Mouse (Mus musculus) forebrain, embryonic 15.5 days (tissue): ENCODE data around the gene Plcb1. TPM values are rescaled to one million over a fixed set of nuclear protein-coding genes. Genes with fewer than 3 reads are reported as not detected.

ENCODE experiments used
- ATAC-seq: fragments of 200-750 bp; cut with Nextera tagmentation; replicated peaks from 2 replicates; pipeline ENCODE4 v1.8.0; 2017; ENCODE audit warnings: mild to moderate bottlenecking, moderate TSS enrichment, moderate library complexity
- H3K27ac ChIP-seq: fragments of 300-500 bp; sonication (generic); replicated peaks from 2 replicates; pipeline ENCODE4 v1.5.1; 2015; ENCODE audit warnings: mild to moderate bottlenecking, inconsistent platforms
- H3K27me3 ChIP-seq: fragments of 300-500 bp; sonication (generic); 2 replicates; pipeline ENCODE4 v1.6.1; 2015; ENCODE audit warnings: inconsistent platforms
- H3K36me3 ChIP-seq: fragments of 300-500 bp; sonication (generic); 2 replicates; pipeline ENCODE4 v1.6.1; 2015; ENCODE audit warnings: mild to moderate bottlenecking, inconsistent platforms
- H3K4me1 ChIP-seq: fragments of 300-500 bp; sonication (generic); 2 replicates; pipeline ENCODE4 v1.6.1; 2015; ENCODE audit warnings: inconsistent platforms
- H3K4me2 ChIP-seq: fragments of 300-500 bp; sonication (generic); replicated peaks from 2 replicates; pipeline ENCODE4 v1.6.1; 2015; ENCODE audit warnings: mild to moderate bottlenecking, inconsistent platforms
- H3K4me3 ChIP-seq: fragments of 300-500 bp; sonication (generic); 2 replicates; pipeline ENCODE4 v1.5.1; 2015; ENCODE audit warnings: mild to moderate bottlenecking, inconsistent platforms
- H3K9ac ChIP-seq: fragments of 300-500 bp; sonication (generic); replicated peaks from 2 replicates; pipeline ENCODE4 v1.6.1; 2015; ENCODE audit warnings: mild to moderate bottlenecking, inconsistent platforms
- H3K9me3 ChIP-seq: fragments of 300-500 bp; sonication (generic); 2 replicates; pipeline ENCODE4 v1.6.1; 2016; ENCODE audit warnings: inconsistent platforms
- WGBS: fragments of 180-500 bp; shearing (Covaris S2); methylation state at CpG from one replicate; pipeline ENCODE4 v1.1.7; 2015; ENCODE audit warnings: mixed read lengths; 5-methylcytosine and 5-hydroxymethylcytosine counted together
- polyA plus RNA-seq: library from polyadenylated mRNA; unstranded; fragments of >200 nt; fragmentation: Nextera tagmentation; extraction: Ambion mirVana; gene quantifications from 2 replicates; pipeline ENCODE4 v1.2.1, GENCODE M21; 2015

Plcb1 gene
- polyA plus RNA-seq, 1 experiment from 2014 or later = 45.8 TPM

- peak overlapping the region; percentile 34 for H3K27ac ChIP-seq
- H3K36me3 ChIP-seq = no peaks in the 10 kb centered on the region
- H3K4me2 ChIP-seq = no peak overlapping the region
- H3K4me3 ChIP-seq = no peak overlapping the region
- H3K9me3 ChIP-seq = no peaks in the 10 kb centered on the region
- no peaks in the 10 kb centered on the region for H3K27me3 ChIP-seq
- H3K4me1 ChIP-seq = peaks cover 5% of the 10 kb centered on the region
- 51% methylated on average over 6 of the region's 6 CpGs for WGBS
- no peak overlapping the region for H3K9ac ChIP-seq
- no peak for ATAC-seq
Measured at GRCm38 (mm10) chr2:135049283-135049682, 263.4 kb downstream of the Plcb1 start.

GRCm38 (mm10) chr2:135051540-135052288 lies 265.8 kb downstream of the Plcb1 start:
- H3K4me2 ChIP-seq = no peak overlapping the region
- H3K4me1 ChIP-seq = peaks cover 5% of the 10 kb centered on the region
- no peak for ATAC-seq
- H3K27ac ChIP-seq = no peak overlapping the region
- H3K9ac ChIP-seq = no peak overlapping the region
- WGBS = 88% methylated on average over 4 of the region's 4 CpGs
- no peaks in the 10 kb centered on the region for H3K27me3 ChIP-seq
- no peak overlapping the region for H3K4me3 ChIP-seq
- no peaks in the 10 kb centered on the region for H3K9me3 ChIP-seq
- H3K36me3 ChIP-seq = no peaks in the 10 kb centered on the region

DNA sequence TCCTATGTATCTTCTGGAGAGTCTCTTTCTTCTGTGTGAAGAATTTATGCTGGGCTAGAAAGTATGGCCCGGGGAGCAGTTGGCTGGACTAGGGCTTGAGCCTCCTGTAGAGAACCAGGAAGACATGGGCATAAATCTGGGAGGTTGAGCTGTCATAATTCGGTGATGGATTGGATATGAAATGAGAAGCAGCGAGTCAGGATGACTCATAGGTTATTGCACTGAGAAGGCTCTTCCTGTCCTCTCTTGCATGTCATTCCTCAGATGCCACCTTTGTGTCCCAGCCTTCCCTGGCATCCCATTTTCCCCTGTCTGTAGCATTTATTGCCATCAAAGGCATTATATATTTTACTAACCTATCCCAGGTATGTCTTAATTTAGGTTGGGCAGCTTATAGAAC lies 267.5 kb downstream of the Plcb1 start:
- no peak overlapping the region for H3K4me3 ChIP-seq
- no peaks in the 10 kb centered on the region for H3K27me3 ChIP-seq
- H3K9ac ChIP-seq = no peak overlapping the region
- peaks cover 5% of the 10 kb centered on the region for H3K4me1 ChIP-seq
- no peaks in the 10 kb centered on the region for H3K36me3 ChIP-seq
- ATAC-seq = no peak
- no peak overlapping the region for H3K27ac ChIP-seq
- 95% methylated on average over 3 of the region's 3 CpGs for WGBS
- no peak overlapping the region for H3K4me2 ChIP-seq
- no peaks in the 10 kb centered on the region for H3K9me3 ChIP-seq

- no peak overlapping the region for H3K9ac ChIP-seq
- H3K27me3 ChIP-seq = no peaks in the 10 kb centered on the region
- no peaks in the 10 kb centered on the region for H3K36me3 ChIP-seq
- no peak overlapping the region for H3K27ac ChIP-seq
- H3K4me2 ChIP-seq = no peak overlapping the region
- no peak overlapping the region for H3K4me3 ChIP-seq
- ATAC-seq = no peak
- no peaks in the 10 kb centered on the region; the same call in 1 of the 2 replicates for H3K4me1 ChIP-seq
- H3K9me3 ChIP-seq = no peaks in the 10 kb centered on the region
Measured at GRCm38 (mm10) chr2:135067419-135067818, 281.6 kb downstream of the Plcb1 start.

- no peak overlapping the region for H3K27ac ChIP-seq
- 30% methylated on average over 4 of the region's 4 CpGs for WGBS
Measured at GRCm38 (mm10) chr2:135071349-135071748, 285.5 kb downstream of the Plcb1 start.

GRCm38 (mm10) chr2:135072503-135072902 lies 286.6 kb downstream of the Plcb1 start:
- H3K4me1 ChIP-seq = no peaks in the 10 kb centered on the region; the same call in 1 of the 2 replicates
- H3K27me3 ChIP-seq = no peaks in the 10 kb centered on the region
- no peak overlapping the region for H3K4me2 ChIP-seq
- WGBS = 87% methylated on average over 5 of the region's 5 CpGs
- no peak overlapping the region for H3K4me3 ChIP-seq
- ATAC-seq = no peak
- H3K27ac ChIP-seq = no peak overlapping the region
- H3K36me3 ChIP-seq = no peaks in the 10 kb centered on the region
- H3K9me3 ChIP-seq = no peaks in the 10 kb centered on the region
- no peak overlapping the region for H3K9ac ChIP-seq

More at GRCm38 (mm10) chr2:135071349-135071748, 285.5 kb downstream of the Plcb1 start:
- Histone ChIP-seq H3K9me3 (no peaks in the 10 kb centered on the region), H3K9ac (no peak overlapping the region), H3K27me3 (no peaks in the 10 kb centered on the region), H3K36me3 (no peaks in the 10 kb centered on the region), H3K4me2 (no peak overlapping the region), H3K4me3 (no peak overlapping the region), H3K4me1 (no peaks in the 10 kb centered on the region; the same call in 1 of the 2 replicates)
- 0 out of 2 replicates have a peak, but pooled peaks have one; percentile 57 for ATAC-seq

DNA sequence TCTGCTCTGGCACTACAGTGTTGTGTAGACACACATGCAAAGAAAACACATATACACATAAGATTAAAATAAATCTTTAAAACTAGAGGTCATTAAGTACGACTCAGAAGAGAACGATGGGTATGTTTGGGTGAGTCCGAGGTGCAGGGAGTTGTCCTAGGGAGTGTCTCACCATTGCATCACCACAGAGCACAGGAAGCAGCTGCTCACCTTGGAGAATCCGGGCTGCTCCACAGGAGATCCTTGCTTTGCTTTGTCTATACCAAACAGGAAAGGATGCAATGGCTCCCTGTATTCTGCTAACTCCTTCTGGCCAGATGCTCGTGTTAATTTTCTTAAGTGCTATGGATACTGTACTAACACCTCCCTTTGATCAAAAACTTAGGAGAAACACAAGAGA lies 287.1 kb downstream of the Plcb1 start:
- no peak for ATAC-seq
- no peaks in the 10 kb centered on the region for H3K27me3 ChIP-seq
- H3K4me3 ChIP-seq = no peak overlapping the region
- WGBS = 81% methylated on average over 5 of the region's 5 CpGs
- no peak overlapping the region for H3K27ac ChIP-seq
- H3K4me2 ChIP-seq = no peak overlapping the region
- H3K9ac ChIP-seq = no peak overlapping the region
- no peaks in the 10 kb centered on the region for H3K36me3 ChIP-seq
- no peaks in the 10 kb centered on the region; the same call in 1 of the 2 replicates for H3K4me1 ChIP-seq
- H3K9me3 ChIP-seq = no peaks in the 10 kb centered on the region

DNA sequence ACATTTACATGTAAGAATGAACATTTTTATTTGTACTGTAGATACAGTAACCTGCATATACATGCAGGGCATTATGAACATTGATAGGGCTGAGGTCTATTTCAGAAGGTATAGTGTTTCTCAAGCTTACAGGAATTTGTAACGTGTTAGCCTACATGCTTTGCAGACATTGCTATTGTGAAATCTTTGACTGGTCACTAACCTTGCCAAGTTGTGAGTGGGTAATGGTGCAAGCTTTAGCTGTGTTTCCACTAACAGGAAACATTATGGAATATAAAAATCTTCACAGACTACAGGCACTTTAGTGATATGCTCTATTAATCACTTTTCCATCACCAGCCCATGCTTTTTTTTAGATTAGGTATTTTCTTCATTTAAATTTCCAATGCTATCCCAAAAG lies 289.5 kb downstream of the Plcb1 start:
- no peak for ATAC-seq
- H3K36me3 ChIP-seq = no peaks in the 10 kb centered on the region
- WGBS = 90% methylated on average over 1 of the region's 1 CpGs
- H3K4me1 ChIP-seq = no peaks in the 10 kb centered on the region; the same call in 1 of the 2 replicates
- H3K4me2 ChIP-seq = no peak overlapping the region
- H3K4me3 ChIP-seq = no peak overlapping the region
- no peak overlapping the region for H3K9ac ChIP-seq
- H3K27me3 ChIP-seq = no peaks in the 10 kb centered on the region
- no peak overlapping the region for H3K27ac ChIP-seq
- no peaks in the 10 kb centered on the region for H3K9me3 ChIP-seq

GRCm38 (mm10) chr2:135092588-135093162 lies 306.8 kb downstream of the Plcb1 start:
- Histone ChIP-seq H3K4me2 (no peak overlapping the region), H3K36me3 (no peaks in the 10 kb centered on the region), H3K4me1 (no peaks in the 10 kb centered on the region), H3K9ac (no peak overlapping the region), H3K27ac (no peak overlapping the region), H3K27me3 (no peaks in the 10 kb centered on the region), H3K9me3 (no peaks in the 10 kb centered on the region), H3K4me3 (no peak overlapping the region)
- no peak for ATAC-seq
- WGBS = 66% methylated on average over 5 of the region's 5 CpGs

DNA sequence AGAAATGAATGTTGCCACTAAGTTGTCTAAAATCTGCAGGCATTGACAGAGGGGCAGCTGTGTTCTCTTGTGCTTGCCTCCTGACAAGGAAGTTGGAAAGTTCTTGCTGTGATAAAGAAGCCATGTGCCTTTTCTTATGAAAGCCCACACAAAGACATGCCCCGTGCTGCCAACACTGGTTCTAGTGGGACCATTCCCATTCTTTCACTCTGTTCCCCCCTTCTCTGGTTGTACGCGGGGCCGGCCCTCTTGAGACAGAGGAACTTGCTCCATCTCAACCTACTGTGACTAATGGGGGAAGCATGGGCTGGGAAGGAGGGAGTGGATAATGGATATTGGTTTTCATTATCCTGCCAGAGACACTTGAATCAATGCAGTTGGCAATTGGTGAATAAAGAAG lies 315.4 kb downstream of the Plcb1 start:
- H3K9ac ChIP-seq = no peak overlapping the region
- H3K4me1 ChIP-seq = 0 out of 2 replicates have a peak, but pooled peaks cover 4% of the 10 kb centered on the region
- no peaks in the 10 kb centered on the region for H3K9me3 ChIP-seq
- H3K27ac ChIP-seq = 0 out of 2 replicates have a peak overlapping the region, but pooled peaks have one; percentile 8
- no peaks in the 10 kb centered on the region for H3K36me3 ChIP-seq
- 41% methylated on average over 4 of the region's 4 CpGs for WGBS
- peak; percentile 39; the same call in 1 of the 2 replicates for ATAC-seq
- no peak overlapping the region for H3K4me3 ChIP-seq
- no peaks in the 10 kb centered on the region for H3K27me3 ChIP-seq
- no peak overlapping the region for H3K4me2 ChIP-seq

DNA sequence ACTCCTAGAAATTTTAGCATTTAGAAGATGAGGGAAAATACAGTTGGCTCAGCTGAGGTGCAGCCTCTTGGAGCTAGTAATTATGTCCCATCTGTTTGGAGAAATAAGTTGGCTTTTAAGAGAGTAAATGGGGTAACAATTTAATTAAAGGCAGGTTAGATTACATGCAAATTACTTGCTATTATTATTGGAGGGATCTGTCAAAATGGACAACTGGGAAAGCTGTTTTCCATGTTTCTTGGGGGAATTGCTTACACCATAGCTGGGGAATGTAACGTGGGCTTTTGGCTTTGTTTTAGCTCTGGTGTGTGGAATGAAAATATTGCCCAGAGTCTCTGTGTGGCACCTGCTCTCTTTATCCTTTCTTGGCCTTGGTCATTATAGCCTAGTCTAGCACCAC lies 316.1 kb downstream of the Plcb1 start:
- Histone ChIP-seq H3K4me3 (no peak overlapping the region), H3K36me3 (no peaks in the 10 kb centered on the region), H3K9me3 (no peaks in the 10 kb centered on the region), H3K9ac (no peak overlapping the region), H3K27me3 (no peaks in the 10 kb centered on the region), H3K4me1 (0 out of 2 replicates have a peak, but pooled peaks cover 4% of the 10 kb centered on the region), H3K27ac (0 out of 2 replicates have a peak overlapping the region, but pooled peaks have one; percentile 32), H3K4me2 (no peak overlapping the region)
- WGBS = 21% methylated on average over 1 of the region's 1 CpGs
- ATAC-seq = peak; percentile 71; the same call in 1 of the 2 replicates

DNA sequence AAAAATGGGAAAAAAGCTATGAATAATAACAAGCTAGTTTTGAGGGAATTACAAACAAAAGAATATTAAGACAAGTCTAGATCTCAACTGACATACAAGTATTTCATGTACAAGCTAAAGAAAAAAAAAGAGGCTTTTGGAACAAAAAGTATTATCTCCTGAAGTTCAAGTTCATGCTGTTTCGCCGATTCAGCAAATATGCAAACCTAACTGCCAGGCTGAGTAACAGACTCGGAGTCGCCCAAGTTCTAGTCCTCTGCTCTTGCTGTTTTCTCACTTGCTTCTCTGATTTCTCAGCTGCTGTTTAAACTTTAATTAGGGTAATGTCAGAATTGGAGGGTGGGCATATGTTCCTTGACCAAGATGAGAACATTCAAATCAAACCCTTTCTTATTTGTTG lies 320.8 kb downstream of the Plcb1 start:
- Histone ChIP-seq H3K36me3 (no peaks in the 10 kb centered on the region), H3K9ac (no peak overlapping the region), H3K4me1 (peaks cover 19% of the 10 kb centered on the region), H3K27me3 (no peaks in the 10 kb centered on the region), H3K27ac (no peak overlapping the region), H3K4me2 (no peak overlapping the region), H3K9me3 (no peaks in the 10 kb centered on the region), H3K4me3 (no peak overlapping the region)
- WGBS = 77% methylated on average over 4 of the region's 4 CpGs
- no peak for ATAC-seq
